Mouse (Mus musculus): ENCODE measurements around the gene Alox5ap.

The Alox5ap gene

DNA sequence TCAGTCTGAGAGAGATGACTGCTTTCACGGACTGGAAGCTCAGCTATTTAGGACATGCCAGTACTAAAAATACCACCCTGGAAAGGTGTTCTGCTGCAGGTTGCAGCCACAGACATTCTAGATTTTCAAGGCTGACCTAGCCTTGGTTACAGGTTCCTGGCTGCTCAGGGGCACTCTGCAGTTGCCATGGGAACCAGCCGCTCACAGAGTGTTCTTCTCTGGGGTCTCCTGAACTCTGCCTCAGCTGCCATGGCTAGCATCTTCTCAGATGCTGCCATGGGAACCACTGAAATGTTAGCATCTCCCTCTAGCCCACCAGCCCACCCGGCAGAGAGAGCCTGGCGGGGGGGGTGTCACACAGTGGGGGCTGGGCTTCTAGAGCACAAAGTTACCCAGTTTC lies 52.4 kb downstream of the Alox5ap start:
- no peak for DNase-seq

DNA sequence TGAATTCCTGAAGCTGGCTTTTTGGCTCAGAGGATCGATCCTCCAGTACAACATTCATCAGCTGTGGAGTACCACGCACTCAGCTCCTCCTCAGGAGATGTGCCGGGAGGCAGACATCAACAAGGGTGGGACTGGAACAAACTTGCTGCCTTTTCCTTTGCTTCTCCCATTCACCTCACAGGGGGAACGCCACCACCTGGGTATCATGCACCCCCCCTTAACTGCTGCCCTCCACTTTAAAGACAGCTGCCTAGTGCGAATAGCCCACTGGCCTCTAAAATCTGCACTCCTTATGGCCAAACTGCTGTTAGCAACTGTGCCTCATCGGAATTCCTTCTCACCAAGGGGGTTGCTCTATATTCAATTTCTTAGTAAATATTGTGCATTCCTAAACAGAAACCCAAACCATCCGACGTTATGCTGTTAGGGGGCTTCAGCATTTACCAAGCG lies 55.3 kb downstream of the Alox5ap start:
- no peak for DNase-seq

DNA sequence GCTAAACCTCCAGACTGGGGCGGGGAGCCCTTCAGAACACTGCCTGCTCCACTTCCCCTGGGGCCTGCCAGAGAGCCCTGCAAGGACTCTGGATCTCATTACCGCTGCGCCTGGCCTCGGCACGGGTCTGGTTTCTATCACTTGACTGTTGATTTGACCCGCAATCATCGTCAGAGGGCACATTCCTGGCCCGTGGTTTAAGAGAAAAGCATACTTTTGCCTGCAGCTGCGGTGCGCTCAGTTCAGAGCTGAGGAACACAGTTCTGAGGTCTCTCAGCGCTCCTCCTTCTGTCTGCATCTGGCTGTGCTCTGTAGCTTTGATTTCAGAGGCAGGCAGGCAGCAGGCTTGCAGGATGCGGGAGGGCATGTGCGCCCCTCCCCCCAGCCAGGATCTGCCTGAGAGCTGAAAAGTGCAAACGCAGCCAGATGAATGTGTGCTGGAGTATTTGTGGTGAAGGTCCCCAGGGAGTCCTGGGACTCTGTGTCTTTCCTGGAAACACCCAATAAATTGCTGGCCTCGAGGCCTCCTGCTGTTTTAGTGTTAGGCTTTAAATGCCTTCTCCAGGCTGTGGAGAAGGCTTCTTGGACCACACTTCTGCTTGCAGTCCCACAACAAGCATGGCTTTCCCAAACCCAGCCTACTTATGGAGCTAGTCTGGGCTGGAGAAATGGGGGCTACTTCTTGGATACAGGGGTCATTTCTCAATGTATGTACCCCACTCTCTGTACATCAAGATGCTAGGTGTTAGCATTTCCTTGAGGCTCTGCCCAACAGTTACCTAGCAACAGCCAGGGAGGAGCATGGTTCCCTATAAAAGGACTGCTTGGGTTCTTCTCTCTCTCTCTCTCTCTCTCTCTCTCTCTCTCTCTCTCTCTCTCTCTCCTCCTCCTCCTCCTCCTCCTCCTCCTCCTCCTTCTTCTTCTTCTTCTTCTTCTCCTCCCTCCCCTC lies 56.2 kb downstream of the Alox5ap start:
- DNase-seq, result no peak

DNA sequence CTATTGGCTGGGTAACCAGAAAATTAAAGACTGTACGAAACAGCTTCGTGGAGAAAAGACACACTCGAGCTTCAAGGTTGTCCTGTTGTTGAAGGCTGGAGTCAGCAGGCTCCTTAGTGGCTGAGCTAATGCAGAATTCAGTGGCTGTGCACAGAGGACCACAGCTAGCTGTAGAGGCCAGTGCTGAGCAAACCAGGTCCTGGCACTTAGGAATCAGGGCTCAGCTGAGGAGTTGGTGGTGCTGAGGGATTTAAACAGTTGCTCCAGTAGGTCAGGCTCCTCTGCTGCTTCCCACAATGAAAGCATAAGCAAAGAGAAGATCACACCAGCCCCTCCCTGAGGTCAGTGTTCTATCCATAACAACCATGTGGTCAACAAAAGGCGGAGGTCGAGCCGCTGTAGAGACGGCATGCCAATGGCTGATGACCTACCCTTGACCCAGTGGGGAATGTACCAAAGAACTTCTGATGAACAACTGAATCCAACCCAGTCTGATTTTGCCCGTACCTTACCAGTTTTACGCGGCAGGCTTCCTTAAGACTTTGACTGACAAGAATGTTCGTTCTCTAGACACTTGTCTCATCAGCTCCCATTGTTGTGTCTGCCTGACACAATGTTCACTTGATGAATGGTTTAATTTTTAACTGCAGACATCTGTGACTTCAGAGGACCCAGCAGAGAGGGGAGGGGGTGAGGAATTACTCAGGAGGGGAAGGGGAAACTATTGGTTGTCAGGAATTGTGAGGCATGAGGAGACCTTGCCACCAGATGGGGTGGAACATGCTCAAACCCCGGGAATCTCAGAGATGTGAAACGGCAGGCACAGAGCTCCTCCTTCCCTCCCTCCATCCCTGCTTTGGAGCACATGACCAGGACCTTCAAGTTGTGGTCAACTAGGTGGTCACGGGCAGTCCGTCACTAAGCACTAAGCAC lies 57.6 kb downstream of the Alox5ap start:
- DNase-seq, result no peak

DNA sequence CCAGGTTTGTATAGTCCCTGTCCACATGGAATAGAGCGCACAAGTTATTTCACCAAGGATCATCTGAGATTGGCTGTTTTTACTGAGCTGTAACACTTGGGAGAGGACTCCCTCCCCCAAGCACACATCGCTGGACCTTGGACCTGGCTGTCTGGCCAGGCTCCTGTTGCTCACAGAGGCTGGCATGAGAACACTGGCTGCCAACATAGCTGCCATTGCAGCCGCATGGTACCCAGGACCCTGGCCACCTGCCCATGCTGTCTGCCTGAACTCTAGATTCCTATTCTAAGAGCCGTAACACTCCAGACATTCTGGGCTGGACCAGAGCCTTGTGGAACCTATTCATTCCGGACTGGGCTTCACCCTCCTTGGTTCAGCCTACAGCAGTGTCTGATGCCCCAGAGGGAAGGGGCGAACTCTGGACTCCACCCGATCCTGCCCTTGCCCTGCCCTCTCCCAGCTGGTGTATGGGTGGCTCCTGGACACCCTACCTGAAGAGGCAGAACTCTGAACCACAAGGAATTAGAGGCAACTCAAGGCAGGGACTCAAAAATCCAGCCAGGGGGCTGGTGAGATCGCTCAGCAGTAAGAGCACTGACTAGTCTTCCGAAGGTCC lies 58.5 kb downstream of the Alox5ap start:
- DNase-seq, result peak; percentile 12

DNA sequence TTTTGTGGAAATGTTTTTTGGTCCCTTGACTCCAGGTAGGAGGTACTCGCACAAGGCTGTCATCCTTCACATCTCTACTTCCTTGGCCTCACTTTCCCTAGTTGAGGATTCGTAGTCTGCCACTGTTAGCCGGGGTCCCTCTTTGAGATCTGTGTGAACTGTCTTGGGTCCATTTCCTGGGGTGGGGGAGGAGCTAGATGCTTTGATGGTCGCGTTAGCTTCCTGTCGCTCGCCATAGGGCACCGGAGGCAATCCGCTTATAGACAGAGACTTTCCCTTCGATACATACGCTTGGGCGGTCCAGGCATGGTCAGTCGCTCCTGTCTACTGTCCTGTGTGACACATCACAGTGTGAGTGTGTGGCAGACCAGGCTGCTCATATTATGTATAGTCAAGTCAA lies 60.2 kb downstream of the Alox5ap start:
- DNase-seq, result no peak

DNA sequence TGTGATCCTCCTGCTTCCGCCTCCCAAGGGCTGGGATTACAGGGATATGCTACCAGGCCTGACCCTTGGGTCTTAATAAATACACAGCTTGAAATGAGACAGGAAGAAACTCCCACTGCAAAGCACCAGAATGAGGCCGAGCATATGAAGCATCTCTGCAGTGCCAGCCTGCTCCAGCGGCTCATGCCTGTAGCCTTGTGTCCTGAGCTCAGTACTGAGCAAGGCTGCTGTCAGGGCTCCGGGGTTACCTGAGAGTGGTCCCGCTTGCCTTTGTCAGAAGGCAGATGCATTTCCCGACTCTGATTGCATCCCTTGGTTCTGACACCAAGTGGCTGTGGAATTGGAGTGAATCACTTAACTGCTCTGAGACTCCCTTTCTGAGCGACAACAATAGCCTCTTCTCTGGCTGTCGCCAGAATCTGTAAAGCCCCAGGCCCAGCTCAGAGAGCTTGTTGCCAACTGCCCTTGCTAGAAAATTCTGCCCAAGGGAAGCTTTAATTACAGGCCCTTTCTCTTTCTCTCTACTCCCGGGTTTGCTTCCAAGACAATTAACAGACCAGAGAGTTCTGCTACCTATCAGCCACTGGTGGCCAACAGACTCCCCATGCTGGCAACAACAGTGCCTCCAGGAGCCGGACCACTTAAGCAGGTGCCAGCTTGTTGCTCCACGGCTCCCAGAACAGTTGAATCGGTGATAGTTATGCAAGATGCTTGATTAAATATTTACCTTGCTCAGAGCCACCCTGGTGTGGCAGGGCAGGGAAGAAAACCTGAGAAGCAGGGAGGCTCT lies 64.7 kb downstream of the Alox5ap start:
- no peak for DNase-seq

DNA sequence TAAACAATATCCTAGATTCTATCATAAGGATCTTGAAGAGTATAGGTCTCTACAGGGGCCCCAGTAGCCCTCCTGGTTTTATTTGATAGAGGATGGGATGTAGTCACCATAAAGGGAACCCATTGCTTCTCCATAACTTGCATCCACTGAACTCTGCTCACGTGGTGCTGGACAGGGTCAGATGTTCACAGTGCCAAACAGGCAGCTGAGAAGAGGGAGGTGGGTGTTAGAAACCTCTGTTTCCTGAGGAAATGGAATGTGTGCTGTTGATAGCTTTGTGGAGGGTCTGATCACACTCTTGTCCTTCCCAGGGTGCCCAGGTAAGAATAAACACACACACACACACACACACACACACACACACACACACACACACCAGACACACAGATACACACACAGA lies 66.0 kb downstream of the Alox5ap start:
- no peak for DNase-seq

DNA sequence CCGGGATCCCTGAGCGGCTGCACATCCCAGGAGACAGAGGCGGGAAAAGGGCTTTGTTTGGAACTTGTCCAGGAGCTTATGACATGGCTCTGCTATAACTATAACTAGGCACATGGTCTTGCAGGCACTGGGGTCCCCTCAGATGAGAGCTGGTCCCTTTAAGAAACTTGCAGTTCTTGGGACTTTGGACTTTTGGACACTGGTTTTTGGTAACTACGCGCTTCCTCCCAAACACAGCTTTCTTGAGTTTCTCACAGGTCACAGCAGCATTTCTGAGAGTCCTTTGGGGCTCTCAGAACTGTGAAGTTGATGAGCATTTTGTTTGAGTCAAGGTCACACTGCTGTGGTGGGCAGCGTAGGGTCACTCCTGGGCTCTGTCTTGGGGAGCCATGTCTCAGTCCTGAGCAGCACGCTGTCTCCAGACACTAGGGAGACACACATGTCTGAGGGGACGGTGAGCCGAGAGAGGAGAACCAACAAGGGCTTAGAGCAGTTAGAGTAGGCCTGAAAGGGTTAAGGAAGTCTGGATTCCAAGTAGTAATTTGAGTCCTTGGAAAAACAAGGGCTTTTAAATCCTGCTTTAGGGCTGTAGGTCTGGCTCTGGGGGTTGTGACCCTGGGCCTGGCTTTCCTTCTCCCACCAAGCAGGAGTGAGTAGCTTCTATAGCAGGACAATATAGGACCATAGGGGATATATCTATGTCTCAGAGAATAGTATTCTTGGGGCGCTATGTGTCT lies 67.0 kb downstream of the Alox5ap start:
- DNase-seq, result no peak

DNA sequence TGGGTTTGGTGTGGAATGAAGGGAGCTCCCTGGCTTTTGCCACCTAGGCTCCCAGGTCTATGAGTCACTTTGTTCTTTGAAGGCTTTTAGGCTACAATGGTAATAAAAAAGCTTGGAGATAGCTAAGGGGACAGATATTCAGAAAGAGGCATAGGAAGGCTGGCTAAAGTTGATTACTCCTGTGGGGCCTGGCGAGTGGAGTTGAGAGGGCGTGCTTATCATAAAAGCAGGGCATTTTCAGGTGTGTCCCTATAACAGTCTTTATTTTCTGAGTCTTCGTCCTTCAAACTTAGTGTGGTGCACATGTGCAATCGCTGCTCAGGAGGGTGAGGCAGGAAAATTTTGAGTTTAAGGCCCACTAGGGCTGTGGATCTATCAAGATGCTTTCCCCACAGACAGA lies 68.2 kb downstream of the Alox5ap start:
- no peak for DNase-seq

DNA sequence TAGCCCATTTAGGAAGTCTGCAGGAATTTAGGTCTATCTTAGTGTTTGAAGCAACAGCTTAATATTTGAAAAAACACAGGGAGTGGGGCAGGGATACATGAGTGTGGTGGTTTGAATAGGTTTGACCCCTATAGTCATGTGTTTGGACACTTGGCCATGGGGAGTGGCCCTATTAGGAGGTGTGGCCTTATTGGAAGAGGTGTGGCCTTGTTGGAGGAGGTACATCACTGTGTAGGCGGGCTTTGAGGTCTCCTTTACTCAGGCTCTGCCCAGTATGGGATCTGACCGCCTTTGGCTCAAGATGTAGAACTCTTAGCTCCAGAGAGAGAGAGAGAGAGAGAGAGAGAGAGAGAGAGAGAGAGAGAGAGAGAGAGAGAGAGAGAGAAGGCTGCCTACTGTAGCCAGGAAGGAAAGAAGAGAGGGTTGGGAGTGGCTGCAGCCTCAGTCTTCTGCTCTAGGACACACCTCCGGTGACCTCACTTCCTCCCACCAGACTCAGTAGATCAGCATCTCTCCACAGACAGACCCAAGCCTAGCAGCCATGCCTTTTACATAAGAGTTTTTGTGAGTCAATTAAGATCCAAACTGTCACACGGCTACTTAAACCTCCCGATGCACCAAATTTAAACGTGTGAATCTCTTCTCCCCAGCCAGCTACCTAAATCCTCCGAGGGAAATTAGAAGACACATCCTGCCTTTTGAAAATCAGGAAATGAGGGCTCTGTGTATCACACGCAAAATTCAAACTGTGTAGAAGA lies 69.6 kb downstream of the Alox5ap start:
- no peak for DNase-seq

DNA sequence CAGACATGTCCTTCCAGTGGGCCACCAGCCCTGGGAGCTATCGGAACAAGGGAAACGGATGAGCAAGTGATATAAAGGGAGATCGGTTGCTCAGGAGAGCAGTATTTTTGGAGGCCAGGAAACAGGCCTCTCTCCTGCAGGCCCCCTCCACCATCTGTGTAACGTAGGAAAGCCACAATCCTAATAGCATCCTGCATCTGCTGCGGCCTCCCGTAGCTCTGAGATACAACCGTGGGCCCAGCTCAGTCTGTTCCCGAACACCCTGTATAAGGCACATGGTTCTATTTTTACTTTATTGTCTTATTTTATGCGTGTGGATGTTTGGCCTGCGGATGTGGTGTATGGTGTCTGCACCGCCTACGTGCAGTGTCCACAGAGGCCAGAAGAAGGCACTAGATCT lies 70.4 kb downstream of the Alox5ap start:
- DNase-seq, result no peak

DNA sequence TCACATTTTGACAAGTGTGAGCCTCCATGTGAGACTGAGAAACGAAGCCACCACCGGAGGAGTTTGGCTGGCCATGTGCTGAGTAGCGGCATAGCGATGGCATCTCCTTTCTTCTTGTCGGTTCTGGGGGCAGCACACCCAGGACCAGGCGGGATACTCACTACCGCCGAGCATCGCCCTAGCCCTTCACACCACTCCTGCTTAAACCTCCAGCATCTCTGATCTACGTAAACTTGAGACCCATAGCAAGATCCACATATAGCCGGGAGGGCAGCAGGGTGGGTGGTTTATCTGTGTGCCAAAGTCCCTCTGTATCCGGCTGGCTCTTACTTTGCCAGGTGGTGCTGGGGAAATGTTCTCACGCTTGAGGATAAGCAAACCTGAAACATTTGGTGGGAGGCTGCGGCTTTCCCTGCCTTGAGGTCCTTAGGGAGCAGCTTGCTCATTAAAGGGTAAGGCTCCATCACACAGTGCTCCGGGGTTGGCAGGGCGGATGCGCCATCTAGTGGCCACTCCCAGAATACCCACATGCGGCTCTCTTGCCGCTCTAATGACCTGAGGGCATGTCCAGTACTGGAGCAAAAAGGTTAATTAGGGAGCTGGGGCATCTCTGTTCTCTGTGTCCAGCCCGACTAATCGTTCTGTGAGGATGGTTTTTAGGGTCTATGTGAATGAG lies 71.1 kb downstream of the Alox5ap start:
- DNase-seq, result peak; percentile 76

DNA sequence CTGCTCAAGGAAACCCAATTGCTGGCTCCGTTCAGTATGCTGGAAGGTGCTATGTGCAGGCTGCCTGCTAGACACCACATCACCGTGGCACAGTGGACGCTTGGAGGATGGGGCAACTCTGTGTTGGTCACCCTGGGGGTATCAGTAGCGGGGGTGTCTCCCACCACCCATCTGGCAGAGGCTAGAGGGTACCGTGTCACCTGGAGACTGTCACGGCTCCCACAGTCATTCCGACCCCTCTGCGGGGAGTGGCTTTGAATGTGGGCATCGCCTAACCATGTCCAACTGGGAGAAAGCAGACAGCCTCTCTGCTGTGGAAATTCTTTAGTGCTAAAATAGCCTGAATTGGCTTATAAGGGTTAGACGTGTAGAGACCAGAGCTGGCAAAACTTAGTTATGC lies 72.6 kb downstream of the Alox5ap start:
- DNase-seq, result no peak
